Mouse (Mus musculus) lung, embryonic 16.5 days (tissue): ENCODE measurements at regions not wholly inside any gene's neighbourhood (a gene's known extent, or its start where the extent isn't known, plus 50 kb on each side); places are given as distances from the start of the nearest gene placed in this dataset.
A peak's percentile ranks its signal among the peaks of the same experiment; 100 is the strongest.

ENCODE experiments used
- ATAC-seq: fragments of 200-750 bp; cut with Nextera tagmentation; 2 replicates; pipeline ENCODE4 v1.8.0; 2017; ENCODE audit warnings: low read depth, mild to moderate bottlenecking, moderate library complexity
- H3K27ac ChIP-seq: fragments of 300-500 bp; sonication (generic); 2 replicates; pipeline ENCODE4 v1.5.1; 2014; ENCODE audit warnings: mild to moderate bottlenecking, control low read depth, low read length
- H3K27me3 ChIP-seq: fragments of 300-500 bp; sonication (generic); 2 replicates; pipeline ENCODE4 v1.6.1; 2014; ENCODE audit warnings: low read depth, low read length, mixed read lengths; ENCODE audit not compliant: control insufficient read depth, insufficient read depth
- H3K36me3 ChIP-seq: fragments of 300-500 bp; sonication (generic); 2 replicates; pipeline ENCODE4 v1.6.1; 2014; ENCODE audit warnings: low read length; ENCODE audit not compliant: control insufficient read depth, insufficient read depth
- H3K4me1 ChIP-seq: fragments of 300-500 bp; sonication (generic); replicated peaks from 2 replicates; pipeline ENCODE4 v1.6.1; 2014; ENCODE audit warnings: low read length, mixed read lengths; ENCODE audit not compliant: control insufficient read depth, insufficient read depth
- H3K4me2 ChIP-seq: fragments of 300-500 bp; sonication (generic); 2 replicates; pipeline ENCODE4 v1.6.1; 2014; ENCODE audit warnings: low read depth, low read length, control low read depth
- H3K4me3 ChIP-seq: fragments of 300-500 bp; sonication (generic); 2 replicates; pipeline ENCODE4 v1.5.1; 2014; ENCODE audit warnings: mild to moderate bottlenecking, low read length, control low read depth
- H3K9ac ChIP-seq: fragments of 300-500 bp; sonication (generic); 2 replicates; pipeline ENCODE4 v1.6.1; 2014; ENCODE audit warnings: low read length, control low read depth
- H3K9me3 ChIP-seq: fragments of 300-500 bp; sonication (generic); 2 replicates; pipeline ENCODE4 v1.6.1; 2016; ENCODE audit warnings: low read length; ENCODE audit not compliant: control insufficient read depth
- WGBS: fragments of 180-500 bp; shearing (Covaris S2); extraction: QIAGEN DNeasy Blood & Tissue Kit; methylation state at CpG from one replicate; pipeline ENCODE4 v1.1.7; 2014; 5-methylcytosine and 5-hydroxymethylcytosine counted together

DNA sequence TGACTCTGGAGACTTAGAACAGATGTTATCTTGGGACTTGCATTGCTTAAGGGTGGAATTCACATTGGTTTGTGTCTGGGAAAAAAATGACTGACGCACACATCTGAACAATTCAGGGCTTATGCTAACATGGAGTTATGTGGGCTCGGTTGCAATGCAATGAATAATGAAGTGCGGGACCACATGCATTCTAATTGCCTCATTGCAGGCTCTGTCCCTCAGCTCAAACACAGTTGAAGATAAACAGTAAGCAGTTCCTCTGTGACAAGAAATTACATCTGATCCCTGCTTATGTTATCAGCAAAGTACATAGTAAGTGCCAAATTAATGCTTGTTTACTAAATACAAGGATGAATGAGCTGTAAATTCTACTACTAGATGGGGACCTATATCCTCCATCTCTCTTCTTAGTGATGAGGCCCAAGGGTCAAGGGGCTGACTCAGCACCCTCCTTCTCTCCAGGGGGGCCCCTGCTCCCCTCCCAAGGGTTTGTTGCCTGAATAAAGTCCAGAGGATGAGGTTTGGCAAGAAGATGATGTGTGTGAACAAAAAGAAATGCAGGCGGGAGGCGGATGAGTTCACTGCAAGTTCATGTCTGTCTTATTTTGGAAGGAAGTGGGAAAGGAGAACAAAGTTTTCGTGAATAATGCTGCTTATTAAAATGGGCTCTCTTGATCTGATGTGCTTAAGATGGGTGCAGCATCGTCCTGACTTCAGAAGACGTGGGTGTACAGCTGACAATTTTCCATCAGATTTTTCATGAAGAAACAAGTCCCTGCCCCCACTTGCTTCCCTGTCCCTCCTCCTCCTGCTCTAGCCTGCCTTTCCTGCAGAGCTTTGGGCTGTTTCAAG lies 533.1 kb downstream of the Shisa9 start:
- WGBS: 36% methylated on average over 8 of the region's 8 CpGs
- Histone ChIP-seq H3K4me2 (no peak overlapping the region), H3K4me1 (0 out of 2 replicates have a peak, but pooled peaks cover 2% of the 10 kb centered on the region), H3K27me3 (no peaks in the 10 kb centered on the region; the same call in 1 of the 2 replicates), H3K9me3 (no peaks in the 10 kb centered on the region), H3K27ac (peak overlapping the region; percentile 69), H3K4me3 (no peak overlapping the region), H3K36me3 (no peaks in the 10 kb centered on the region), H3K9ac (no peak overlapping the region)
- ATAC-seq: peak; percentile 97

DNA sequence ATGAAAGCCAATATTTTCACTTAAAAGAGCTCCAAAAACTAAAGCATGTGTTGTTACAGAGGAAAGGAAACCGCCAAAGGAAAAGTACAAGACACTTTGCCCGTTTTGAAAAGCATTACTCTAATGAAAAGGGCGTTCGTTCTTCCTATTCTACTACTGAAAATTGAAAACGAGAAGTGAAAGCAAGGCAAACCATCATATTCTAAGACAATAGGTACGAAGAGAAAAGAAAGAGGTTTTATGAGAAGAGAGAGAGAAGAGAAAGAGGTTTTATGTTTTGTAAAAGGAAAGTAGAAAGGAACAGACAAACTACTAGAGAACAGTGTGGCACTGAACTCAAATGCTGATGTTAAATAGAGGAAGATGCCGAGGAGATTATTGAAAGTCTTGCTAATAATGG lies 534.4 kb downstream of the Shisa9 start:
- H3K27ac ChIP-seq: no peak overlapping the region
- ATAC-seq: no peak

DNA sequence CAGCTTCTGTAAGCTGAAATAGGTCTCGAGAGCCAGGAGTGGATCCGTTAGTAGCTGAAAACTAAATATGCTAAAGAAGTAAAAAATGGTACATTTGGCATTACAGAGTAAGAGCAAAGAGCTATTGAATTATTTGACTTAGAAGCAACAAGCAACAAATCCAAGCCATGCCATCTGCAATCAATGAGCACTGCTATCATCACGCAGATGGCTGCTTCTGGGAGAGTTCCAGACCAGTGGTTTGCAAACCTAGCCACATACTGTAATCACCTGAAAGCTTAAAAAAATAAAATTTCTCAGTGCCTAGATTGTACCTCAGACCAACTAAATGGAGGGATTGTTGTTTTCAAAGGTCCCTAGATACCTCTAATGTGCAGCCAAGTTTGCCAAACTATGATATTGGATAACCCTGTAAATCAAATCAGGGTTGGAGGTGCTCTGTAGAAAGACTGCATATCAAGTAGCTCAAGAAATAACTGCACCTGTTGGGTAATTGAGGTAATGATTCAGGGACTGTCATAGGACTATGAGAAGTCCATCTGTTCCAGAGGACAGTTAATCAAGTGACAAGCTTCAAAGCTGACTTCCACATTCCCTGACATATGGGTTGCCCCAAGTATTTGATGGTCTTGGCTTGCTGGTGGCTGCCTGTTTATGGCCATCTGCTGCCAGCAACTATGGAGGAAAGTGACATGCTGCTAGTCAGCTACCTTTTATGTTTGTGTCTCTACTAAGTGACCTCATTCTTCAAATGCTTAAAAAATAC lies 538.0 kb downstream of the Shisa9 start:
- no peak for ATAC-seq
- WGBS: 90% methylated on average over 3 of the region's 3 CpGs
- no peaks in the 10 kb centered on the region for H3K4me1 ChIP-seq

More for the DNA sequence above, 534.4 kb downstream of the Shisa9 start:
- H3K4me3 ChIP-seq: no peak overlapping the region
- no peaks in the 10 kb centered on the region for H3K36me3 ChIP-seq
- H3K4me1 ChIP-seq: 0 out of 2 replicates have a peak, but pooled peaks cover 2% of the 10 kb centered on the region
- H3K9me3 ChIP-seq: no peaks in the 10 kb centered on the region
- H3K27me3 ChIP-seq: no peaks in the 10 kb centered on the region; the same call in 1 of the 2 replicates
- H3K9ac ChIP-seq: no peak overlapping the region
- H3K4me2 ChIP-seq: no peak overlapping the region
- 84% methylated on average over 7 of the region's 7 CpGs for whole genome bisulfite sequencing

DNA sequence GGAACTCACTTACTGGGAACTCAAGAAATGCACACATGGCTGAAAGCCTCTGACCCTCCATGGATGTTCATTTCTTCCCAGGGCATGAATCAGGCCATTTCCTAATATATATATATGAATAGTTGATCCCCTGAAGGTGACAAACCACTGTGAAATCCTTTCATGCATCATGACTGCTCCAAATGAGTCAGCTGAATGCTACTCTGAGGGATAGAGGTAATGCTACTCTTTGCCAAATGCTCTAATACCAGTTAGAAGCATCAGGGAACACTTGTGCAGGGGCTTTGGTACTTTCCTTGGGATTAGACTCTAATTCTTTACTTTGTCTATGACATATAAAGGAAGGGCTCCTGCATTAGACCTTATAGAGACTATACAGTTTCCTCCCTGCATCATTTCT lies 561.0 kb upstream of the Ercc4 start:
- H3K36me3 ChIP-seq: no peaks in the 10 kb centered on the region
- H3K27me3 ChIP-seq: no peaks in the 10 kb centered on the region
- no peak overlapping the region for H3K27ac ChIP-seq
- no peaks in the 10 kb centered on the region for H3K4me1 ChIP-seq
- H3K4me2 ChIP-seq: no peak overlapping the region
- no peak overlapping the region for H3K4me3 ChIP-seq
- no peak for ATAC-seq
- no peak overlapping the region for H3K9ac ChIP-seq
- no peaks in the 10 kb centered on the region for H3K9me3 ChIP-seq

More for the DNA sequence above, 538.0 kb downstream of the Shisa9 start:
- Histone ChIP-seq H3K36me3 (no peaks in the 10 kb centered on the region), H3K27ac (no peak overlapping the region), H3K9ac (no peak overlapping the region), H3K4me3 (no peak overlapping the region), H3K4me2 (no peak overlapping the region), H3K27me3 (no peaks in the 10 kb centered on the region), H3K9me3 (no peaks in the 10 kb centered on the region)

DNA sequence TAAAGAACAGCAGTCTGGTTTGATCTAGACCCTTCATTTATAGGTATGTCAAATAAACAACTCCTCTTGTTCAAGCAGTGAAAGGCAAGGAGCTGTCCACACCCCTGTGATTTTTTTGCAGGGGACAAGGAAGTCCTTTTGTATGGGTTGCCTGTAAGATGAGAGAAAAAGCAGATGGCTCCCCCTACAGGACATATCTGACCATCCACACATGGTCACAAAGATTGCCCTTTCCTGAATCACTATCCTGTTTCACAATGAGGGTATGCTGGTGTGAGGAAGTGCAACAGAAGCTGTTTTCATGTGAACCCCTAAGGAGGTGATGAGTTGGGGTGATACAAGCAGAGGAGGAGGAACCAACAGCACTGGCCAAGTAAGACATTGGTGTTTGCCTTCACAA lies 520.6 kb upstream of the Ercc4 start:
- no peak overlapping the region for H3K4me3 ChIP-seq
- H3K9me3 ChIP-seq: no peaks in the 10 kb centered on the region
- H3K9ac ChIP-seq: no peak overlapping the region
- no peak for ATAC-seq
- no peak overlapping the region for H3K4me2 ChIP-seq
- no peaks in the 10 kb centered on the region for H3K4me1 ChIP-seq
- no peaks in the 10 kb centered on the region for H3K27me3 ChIP-seq
- no peak overlapping the region for H3K27ac ChIP-seq
- H3K36me3 ChIP-seq: no peaks in the 10 kb centered on the region

DNA sequence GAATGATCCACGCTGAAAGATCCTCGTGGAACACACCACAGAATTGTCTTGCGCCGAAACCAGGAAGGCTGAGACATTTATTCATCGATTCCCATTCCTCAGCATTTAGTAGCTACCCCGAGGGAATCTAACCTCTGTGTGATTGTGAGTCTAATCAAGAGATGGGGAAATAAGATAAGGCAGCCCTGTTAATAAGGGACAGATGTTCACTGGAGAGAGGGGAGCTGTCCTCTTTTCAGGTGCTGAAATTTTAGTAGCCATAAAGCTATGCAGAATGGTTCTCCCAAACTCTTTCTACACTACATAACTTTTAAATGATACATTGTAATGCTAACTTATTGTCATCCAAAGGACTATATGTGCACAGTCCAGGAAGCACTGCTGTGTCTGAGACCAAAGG lies 501.2 kb upstream of the Ercc4 start:
- H3K4me3 ChIP-seq: no peak overlapping the region
- no peaks in the 10 kb centered on the region for H3K36me3 ChIP-seq
- H3K4me2 ChIP-seq: no peak overlapping the region
- no peak overlapping the region for H3K9ac ChIP-seq
- WGBS: 57% methylated on average over 6 of the region's 6 CpGs
- ATAC-seq: no peak
- no peaks in the 10 kb centered on the region for H3K9me3 ChIP-seq
- H3K27ac ChIP-seq: no peak overlapping the region
- no peaks in the 10 kb centered on the region for H3K4me1 ChIP-seq
- H3K27me3 ChIP-seq: no peaks in the 10 kb centered on the region

DNA sequence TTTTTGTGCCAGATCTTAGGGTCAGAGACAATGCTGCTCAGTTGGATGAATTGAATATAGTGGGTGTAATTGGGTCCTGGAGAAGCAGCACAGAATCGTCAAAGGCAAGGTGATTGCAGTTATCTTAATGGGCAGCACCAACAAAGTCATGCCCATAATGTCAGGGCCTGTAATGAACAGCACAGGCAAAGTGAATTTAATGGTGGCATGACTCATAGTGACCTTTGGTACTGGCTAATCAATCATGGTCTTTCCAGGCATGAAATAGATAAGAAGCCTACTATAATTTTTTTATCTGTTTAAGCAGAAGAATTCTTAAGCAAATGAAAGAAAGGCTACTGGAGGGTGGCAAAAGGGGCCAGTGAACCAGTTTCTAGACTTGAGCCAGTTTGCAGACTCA lies 498.4 kb upstream of the Ercc4 start:
- Histone ChIP-seq H3K4me1 (no peaks in the 10 kb centered on the region), H3K27ac (no peak overlapping the region), H3K4me2 (no peak overlapping the region), H3K9ac (no peak overlapping the region), H3K27me3 (no peaks in the 10 kb centered on the region), H3K9me3 (no peaks in the 10 kb centered on the region), H3K4me3 (no peak overlapping the region), H3K36me3 (no peaks in the 10 kb centered on the region)
- WGBS: 64% methylated on average over 1 of the region's 1 CpGs
- no peak for ATAC-seq

DNA sequence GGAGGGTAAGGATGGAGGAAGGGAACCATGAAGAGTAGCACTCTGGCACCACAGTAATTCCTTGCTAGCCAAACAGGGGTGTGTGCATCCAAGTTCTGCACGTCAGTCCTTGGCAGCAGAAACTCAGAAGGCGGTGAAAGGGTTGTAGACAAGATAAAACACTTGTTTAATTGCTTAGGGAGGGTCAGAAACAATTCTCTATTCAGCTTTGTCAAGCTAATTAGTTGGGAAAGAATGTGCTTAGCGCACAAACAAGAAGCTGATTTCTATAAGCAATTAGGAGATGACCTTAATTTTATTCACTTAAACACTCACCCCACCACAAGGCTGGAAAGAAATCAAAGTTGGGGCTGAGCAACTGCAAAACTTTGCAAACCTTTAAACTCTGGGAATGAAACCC lies 491.7 kb upstream of the Ercc4 start:
- ATAC-seq: no peak
- H3K4me2 ChIP-seq: no peak overlapping the region
- H3K9ac ChIP-seq: no peak overlapping the region
- no peaks in the 10 kb centered on the region for H3K9me3 ChIP-seq
- WGBS: 58% methylated on average over 3 of the region's 3 CpGs
- no peaks in the 10 kb centered on the region for H3K27me3 ChIP-seq
- no peaks in the 10 kb centered on the region for H3K4me1 ChIP-seq
- no peak overlapping the region for H3K27ac ChIP-seq
- H3K4me3 ChIP-seq: no peak overlapping the region
- H3K36me3 ChIP-seq: no peaks in the 10 kb centered on the region

DNA sequence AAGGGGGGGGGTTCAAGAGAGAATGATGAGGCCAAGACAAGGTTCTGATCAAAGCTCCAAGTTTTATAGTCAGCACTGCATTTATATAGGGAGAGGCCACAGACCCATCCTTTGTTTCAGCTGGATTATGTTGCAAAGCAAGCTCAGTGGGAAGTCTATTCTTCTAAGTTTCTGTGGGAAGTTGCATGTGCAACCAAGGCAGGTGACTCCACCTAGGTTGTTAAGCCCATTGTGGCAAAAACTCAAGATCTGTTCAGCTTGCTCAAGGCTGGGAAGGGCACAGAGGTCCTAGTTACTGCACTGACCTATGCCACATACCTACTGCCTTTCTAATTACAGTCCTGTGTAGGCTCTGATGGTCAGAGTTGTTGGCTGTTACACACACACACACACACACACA lies 477.0 kb upstream of the Ercc4 start:
- no peak overlapping the region for H3K27ac ChIP-seq
- no peaks in the 10 kb centered on the region for H3K9me3 ChIP-seq
- no peaks in the 10 kb centered on the region for H3K4me1 ChIP-seq
- no peak overlapping the region for H3K9ac ChIP-seq
- no peaks in the 10 kb centered on the region for H3K27me3 ChIP-seq
- no peak overlapping the region for H3K4me2 ChIP-seq
- ATAC-seq: no peak
- no peak overlapping the region for H3K4me3 ChIP-seq
- H3K36me3 ChIP-seq: no peaks in the 10 kb centered on the region
